Comparison of ENCODE assay signal across 8 mouse cellular contexts in the genomic region with DNA sequence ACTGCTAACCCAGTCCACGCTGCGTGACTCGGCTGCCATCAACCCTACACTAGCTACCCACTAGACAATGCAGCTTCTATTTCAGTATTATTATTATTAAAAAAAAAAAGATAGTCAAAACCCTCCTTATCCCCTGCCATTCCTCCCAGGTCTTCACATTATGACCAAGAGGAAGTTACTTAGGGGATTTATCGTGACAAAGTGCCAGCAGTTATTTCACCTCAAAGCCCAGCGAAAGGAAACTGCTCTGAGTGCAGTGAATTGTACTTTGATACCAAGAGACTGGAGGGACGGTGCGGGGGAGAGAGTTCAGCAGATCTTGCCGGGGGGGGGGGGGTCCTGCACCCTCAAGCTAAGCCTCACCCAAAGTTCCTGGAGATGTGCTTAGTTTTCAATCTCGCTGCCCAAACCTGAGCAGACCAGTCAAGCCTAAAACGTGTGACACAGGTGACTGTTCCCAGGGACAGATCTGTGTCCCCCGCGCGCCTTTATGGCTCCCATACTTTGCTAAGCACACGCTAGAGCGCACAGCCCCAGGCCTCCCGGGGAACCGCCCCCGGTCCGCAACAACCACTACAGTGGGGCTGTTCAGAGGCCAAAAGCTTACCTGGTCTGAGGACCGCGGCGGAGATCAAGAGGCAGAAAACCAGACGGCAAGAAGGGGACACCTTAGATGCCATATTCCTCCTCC. TPM values are rescaled to one million over a fixed set of nuclear protein-coding genes. Genes with fewer than 3 reads are reported as not detected.
DNase-seq lines count a peak whose midpoint lies in the region; ATAC-seq and TF ChIP-seq lines count a peak whose summit lies in the region.

No protein-coding gene starts in this region.

- DNase-seq in 3T3-L1 (ENCODE audit: low read depth, low spot score) = peak; percentile 42
- peak; percentile 50 for DNase-seq in brain, embryonic 14.5 days (ENCODE audit: low read depth)
- peak; percentile 17 for DNase-seq in heart, postnatal 0 days (ENCODE audit: low spot score)

- H3K4me1 ChIP-seq in erythroblast, embryonic 14.5 days (ENCODE audit: control insufficient read depth) = peaks cover 9% of the 10 kb centered on the region
- H3K4me1 ChIP-seq in heart, postnatal 0 days (ENCODE audit: control insufficient read depth, insufficient read depth) = no peaks in the 10 kb centered on the region
- peaks cover 10% of the 10 kb centered on the region for H3K4me1 ChIP-seq in limb, embryonic 12.5 days (replicated peaks)

- peak overlapping the region; percentile 89 for H3K4me2 ChIP-seq in heart, postnatal 0 days (ENCODE audit: low read depth, low read length)
- peak overlapping the region; percentile 74 for H3K4me2 ChIP-seq in limb, embryonic 12.5 days

- H3K9me3 ChIP-seq in erythroblast, embryonic 14.5 days (ENCODE audit: control insufficient read depth, low read length) = peaks cover 3% of the 10 kb centered on the region; the same call in 1 of the 2 replicates
- no peaks in the 10 kb centered on the region for H3K9me3 ChIP-seq in heart, postnatal 0 days (replicated peaks; ENCODE audit: control insufficient read depth, low read length)
- H3K9me3 ChIP-seq in limb, embryonic 12.5 days = no peaks in the 10 kb centered on the region

- peaks cover 52% of the 10 kb centered on the region for H3K27me3 ChIP-seq in erythroblast, embryonic 14.5 days (ENCODE audit: control insufficient read depth)
- H3K27me3 ChIP-seq in heart, postnatal 0 days (ENCODE audit: control insufficient read depth, insufficient read depth, low read length) = no peaks in the 10 kb centered on the region
- H3K27me3 ChIP-seq in limb, embryonic 12.5 days = peaks cover 13% of the 10 kb centered on the region

- TF ChIP-seq EP300 in heart, postnatal 0 days (IDR thresholded peaks at IDR 0.05; ENCODE audit: low read depth) = no peak

- H3K4me3 ChIP-seq in erythroblast, embryonic 14.5 days (replicated peaks) = peak overlapping the region; percentile 51
- H3K4me3 ChIP-seq in heart, postnatal 0 days (ENCODE audit: low read depth, low read length) = peak overlapping the region; percentile 60
- peak overlapping the region; percentile 59 for H3K4me3 ChIP-seq in limb, embryonic 12.5 days (replicated peaks)

- TF ChIP-seq CTCF in brain, embryonic 14.5 days (IDR thresholded peaks at IDR 0.05; ENCODE audit: borderline replicate concordance, extremely low read depth, insufficient read depth, insufficient read length) = no peak
- no peak for TF ChIP-seq CTCF in heart, postnatal 0 days (IDR thresholded peaks at IDR 0.05; ENCODE audit: low read depth)

- ATAC-seq in erythroblast, adult 5-6 weeks (replicated peaks; ENCODE audit: low FRiP score, poor library complexity, severe bottlenecking) = no peak
- no peak for ATAC-seq in heart, postnatal 0 days (ENCODE audit: insufficient read depth, low read depth)
- no peak for ATAC-seq in limb, embryonic 12.5 days (ENCODE audit: insufficient number of reproducible peaks, insufficient read depth, low FRiP score, low TSS enrichment, low read depth)
- ATAC-seq in monocyte, adult 5-6 weeks (replicated peaks; ENCODE audit: insufficient number of reproducible peaks, low FRiP score, low TSS enrichment, poor library complexity, severe bottlenecking) = 0 out of 2 replicates have a peak, but pooled peaks have one; percentile 3
- no peak for ATAC-seq in activated CD4-positive, CD25-positive, alpha-beta regulatory T cell, adult 4 months

- no peak for TF ChIP-seq POLR2A in brain, embryonic 14.5 days (IDR thresholded peaks at IDR 0.05; ENCODE audit: borderline replicate concordance, extremely low read depth, insufficient read depth, insufficient read length, poor library complexity, severe bottlenecking)

- no peaks in the 10 kb centered on the region for H3K36me3 ChIP-seq in erythroblast, embryonic 14.5 days (ENCODE audit: control insufficient read depth)
- no peaks in the 10 kb centered on the region for H3K36me3 ChIP-seq in heart, postnatal 0 days (replicated peaks; ENCODE audit: control insufficient read depth, insufficient read depth, low read length)
- H3K36me3 ChIP-seq in limb, embryonic 12.5 days = no peaks in the 10 kb centered on the region

- under 1% methylated on average over 23 of the region's 23 CpGs for WGBS in heart, postnatal 0 days
- WGBS in limb, embryonic 12.5 days = under 1% methylated on average over 23 of the region's 23 CpGs

- no peak overlapping the region for H3K27ac ChIP-seq in heart, postnatal 0 days (ENCODE audit: low read depth)
- no peak overlapping the region for H3K27ac ChIP-seq in limb, embryonic 12.5 days

- peak overlapping the region; percentile 19 for H3K9ac ChIP-seq in heart, postnatal 0 days (replicated peaks; ENCODE audit: low read depth, low read length)
- H3K9ac ChIP-seq in limb, embryonic 12.5 days (replicated peaks) = peak overlapping the region; percentile 64

RNA-seq across cellular contexts. Expression of a gene that starts 1.9 kb away (rescaled TPM):
- 0.01 TPM in 2 replicates for polyA plus RNA-seq in erythroblast, embryonic 14.5 days (2012)
- total RNA-seq in erythroblast, adult 5-6 weeks (2015; ENCODE audit: low replicate concordance) = 10.4 and 18.8 TPM in 2 replicates
- 6.9 and 11.0 TPM in 2 replicates for total RNA-seq in erythroblast, adult 5-6 weeks (2017; ENCODE audit: low replicate concordance)
- 29.7 and 39.1 TPM in 2 replicates for polyA plus RNA-seq in brain, embryonic 14.5 days (2012; rRNA removed)
- total RNA-seq in heart, postnatal 0 days (2014; rRNA removed; ENCODE audit: low replicate concordance) = 11.5 and 20.3 TPM in 2 replicates
- 2.1 and 2.3 TPM in 2 replicates for polyA plus RNA-seq in heart, postnatal 0 days (2015; fragmentation: Nextera tagmentation; extraction: Ambion mirVana)
- 16.5 and 17.9 TPM in 2 replicates for polyA plus RNA-seq in limb, embryonic 12.5 days (2016; fragmentation: Nextera tagmentation; extraction: Ambion mirVana)
- 77.2 to 82.4 TPM (median 80.4 TPM) in 3 replicates for total RNA-seq in monocyte, adult 5-6 weeks (2017)
- polyA plus RNA-seq in activated CD4-positive, CD25-positive, alpha-beta regulatory T cell, adult 4 months (2017; shearing (Covaris generic)) = 1 to 10 TPM; 5.5 to 7.0 TPM
